Mouse (Mus musculus): ENCODE data around the gene Msh5. TPM values are rescaled to one million over a fixed set of nuclear protein-coding genes. Genes with fewer than 3 reads are reported as not detected.

Gene Msh5
- total and polyA plus RNA-seq, 3 experiments: 26.3 to 29.0 TPM; not detected in 1

GRCm38 (mm10) chr17:35046681-35047455 lies at the start of gene Msh5 (continued):
- TF ChIP-seq POLR2AphosphoS5 (IDR thresholded peaks at IDR 0.05; ENCODE audit: borderline replicate concordance, low read depth, low read length): no peak
- TF ChIP-seq BHLHE40 (IDR thresholded peaks at IDR 0.05; ENCODE audit: borderline replicate concordance, low read depth, low read length): no peak
- peak; percentile 47 to 53; a peak in 2 of 4 replicates for TF ChIP-seq EP300 (IDR thresholded peaks at IDR 0.05; ENCODE audit: low read depth in 1 of 2, low read length in 2 of 2)
- TF ChIP-seq CHD2 (IDR thresholded peaks at IDR 0.05; ENCODE audit: low read length): no peak

GRCm38 (mm10) chr17:35094475-35095365 lies 48.2 kb upstream of the Msh5 start:
- Histone ChIP-seq H3K4me3 (ENCODE audit: control insufficient read depth in 1 of 2, insufficient read depth in 1 of 2, low read depth in 2 of 2, low read length in 2 of 2) (no peak overlapping the region), H3K79me2 (ENCODE audit: control insufficient read depth, insufficient read depth, low read length, poor library complexity) (peaks cover 14% of the 10 kb centered on the region), H3K36me3 (ENCODE audit: control insufficient read depth in 1 of 2, insufficient read depth in 2 of 2, low read length in 2 of 2) (peaks cover 0 to 2% of the 10 kb centered on the region in 2 experiments; a peak in 3 of 4 replicates), H3K27me3 (ENCODE audit: control insufficient read depth in 1 of 2, insufficient read depth in 2 of 2, low read length in 2 of 2) (no peaks in the 10 kb centered on the region), H3K4me1 (ENCODE audit: control insufficient read depth in 1 of 2, insufficient read depth in 2 of 2, low read length in 2 of 2) (peaks cover 2 to 10% of the 10 kb centered on the region in 2 experiments; a peak in 3 of 4 replicates), H3K9me3 (replicated peaks; ENCODE audit: insufficient read depth, low read length) (no peaks in the 10 kb centered on the region), H3K27ac (ENCODE audit: control insufficient read depth, low read depth, low read length) (no peak overlapping the region), H3K9ac (ENCODE audit: control insufficient read depth, low read depth, low read length, poor library complexity, severe bottlenecking) (no peak overlapping the region)
- DNase-seq (ENCODE audit: low read depth, low spot score): no peak
- TF ChIP-seq TBP (IDR thresholded peaks at IDR 0.05; ENCODE audit: low read depth, low read length) (no peak), RAD21 (IDR thresholded peaks at IDR 0.05; ENCODE audit: low read depth, low read length) (no peak), CHD1 (IDR thresholded peaks at IDR 0.05; ENCODE audit: low read depth, low read length) (no peak), EP300 (IDR thresholded peaks at IDR 0.05; ENCODE audit: low read depth in 1 of 2, low read length in 2 of 2) (no peak), MXI1 (IDR thresholded peaks at IDR 0.05; ENCODE audit: low read depth, low read length) (no peak), USF2 (IDR thresholded peaks at IDR 0.05; ENCODE audit: borderline replicate concordance in 1 of 2, insufficient read depth in 1 of 2, low read depth in 1 of 2, low read length in 2 of 2) (no peak), CTCF (IDR thresholded peaks at IDR 0.05 in 2 of 3, conservative IDR thresholded peaks at IDR 0.05 in 1 of 3; ENCODE audit: control insufficient read depth in 1 of 3, insufficient read depth in 1 of 3, low read depth in 2 of 3, low read length in 3 of 3, poor library complexity in 1 of 3, severe bottlenecking in 1 of 3) (no peak), NRF1 (IDR thresholded peaks at IDR 0.05; ENCODE audit: insufficient read depth, low read depth, low read length, poor library complexity, severe bottlenecking) (no peak), MYB (IDR thresholded peaks at IDR 0.05; ENCODE audit: low read depth, low read length) (no peak), ETS1 (IDR thresholded peaks at IDR 0.05; ENCODE audit: low read depth, low read length) (no peak), MAX (IDR thresholded peaks at IDR 0.05; ENCODE audit: low read length) (no peak), GATA1 (IDR thresholded peaks at IDR 0.05; ENCODE audit: low read depth, low read length) (no peak), KAT2A (conservative IDR thresholded peaks at IDR 0.05; ENCODE audit: low read depth, low read length) (no peak), SIN3A (IDR thresholded peaks at IDR 0.05; ENCODE audit: low read length) (no peak)

Measured in MEL (cell line).